Mouse (Mus musculus): ENCODE measurements around the gene Bcl2. TPM values are rescaled to one million over a fixed set of nuclear protein-coding genes. Genes with fewer than 3 reads are reported as not detected.
A peak's percentile ranks its signal among the peaks of the same experiment; 100 is the strongest.

Gene Bcl2
- polyA plus RNA-seq, 1 experiment from 2014 or later, result 19.2 TPM

- no peak for ATAC-seq (ENCODE audit: insufficient number of reproducible peaks, insufficient read depth, low FRiP score, low read depth)
- peak overlapping the region; percentile 27; the same call in 1 of the 2 replicates for H3K27ac ChIP-seq (ENCODE audit: low read length)
- H3K4me2 ChIP-seq (replicated peaks; ENCODE audit: low read depth, low read length), result no peak overlapping the region
These were observed 111.5 kb downstream of the Bcl2 start for GRCm38 (mm10) chr1:106602536-106602935.

GRCm38 (mm10) chr1:106601247-106601646 lies 112.8 kb downstream of the Bcl2 start:
- Histone ChIP-seq H3K4me3 (ENCODE audit: low read depth, low read length) (no peak overlapping the region), H3K4me2 (replicated peaks; ENCODE audit: low read depth, low read length) (no peak overlapping the region), H3K27ac (ENCODE audit: low read length) (no peak overlapping the region), H3K9me3 (ENCODE audit: control insufficient read depth, low read depth, low read length) (no peaks in the 10 kb centered on the region), H3K36me3 (ENCODE audit: control insufficient read depth, insufficient read depth, low read length) (no peaks in the 10 kb centered on the region), H3K27me3 (ENCODE audit: control insufficient read depth, insufficient read depth, low read length) (no peaks in the 10 kb centered on the region), H3K9ac (replicated peaks; ENCODE audit: low read depth, low read length) (no peak overlapping the region), H3K4me1 (ENCODE audit: control insufficient read depth, insufficient read depth, low read length) (peaks cover 17% of the 10 kb centered on the region)
- ATAC-seq (ENCODE audit: insufficient number of reproducible peaks, insufficient read depth, low FRiP score, low read depth), result no peak
- 93% methylated on average over 4 of the region's 4 CpGs for WGBS

More at GRCm38 (mm10) chr1:106602536-106602935, 111.5 kb downstream of the Bcl2 start:
- Histone ChIP-seq H3K4me1 (ENCODE audit: control insufficient read depth, insufficient read depth, low read length) (peaks cover 17% of the 10 kb centered on the region), H3K27me3 (ENCODE audit: control insufficient read depth, insufficient read depth, low read length) (no peaks in the 10 kb centered on the region), H3K36me3 (ENCODE audit: control insufficient read depth, insufficient read depth, low read length) (no peaks in the 10 kb centered on the region), H3K9me3 (ENCODE audit: control insufficient read depth, low read depth, low read length) (no peaks in the 10 kb centered on the region), H3K4me3 (ENCODE audit: low read depth, low read length) (no peak overlapping the region), H3K9ac (replicated peaks; ENCODE audit: low read depth, low read length) (no peak overlapping the region)
- 39% methylated on average over 5 of the region's 5 CpGs for WGBS

DNA sequence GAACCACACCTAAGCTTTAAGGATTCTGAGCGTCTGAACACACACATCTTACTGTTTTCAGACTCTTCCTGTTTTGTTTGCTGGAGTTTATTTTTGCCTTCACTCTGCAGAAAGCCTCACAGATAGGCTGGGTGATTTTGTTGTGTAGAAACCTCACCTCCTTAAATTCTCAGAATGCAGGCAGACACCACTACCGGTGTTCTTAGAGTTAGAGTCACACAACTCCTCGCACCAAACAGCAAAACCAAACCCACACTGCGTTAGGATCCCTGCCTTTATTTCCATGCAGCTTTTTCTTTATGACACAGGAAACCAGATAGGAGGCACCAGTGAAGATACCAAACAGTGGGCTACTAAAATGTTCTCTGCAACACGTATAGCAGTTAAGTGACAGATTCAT lies 113.2 kb downstream of the Bcl2 start:
- H3K4me3 ChIP-seq (ENCODE audit: low read depth, low read length), result no peak overlapping the region
- H3K27ac ChIP-seq (ENCODE audit: low read length), result no peak overlapping the region
- 80% methylated on average over 5 of the region's 5 CpGs for WGBS
- no peak overlapping the region for H3K4me2 ChIP-seq (replicated peaks; ENCODE audit: low read depth, low read length)
- H3K9ac ChIP-seq (replicated peaks; ENCODE audit: low read depth, low read length), result no peak overlapping the region
- peaks cover 17% of the 10 kb centered on the region for H3K4me1 ChIP-seq (ENCODE audit: control insufficient read depth, insufficient read depth, low read length)
- no peaks in the 10 kb centered on the region for H3K27me3 ChIP-seq (ENCODE audit: control insufficient read depth, insufficient read depth, low read length)
- H3K9me3 ChIP-seq (ENCODE audit: control insufficient read depth, low read depth, low read length), result no peaks in the 10 kb centered on the region
- ATAC-seq (ENCODE audit: insufficient number of reproducible peaks, insufficient read depth, low FRiP score, low read depth), result no peak
- H3K36me3 ChIP-seq (ENCODE audit: control insufficient read depth, insufficient read depth, low read length), result no peaks in the 10 kb centered on the region

DNA sequence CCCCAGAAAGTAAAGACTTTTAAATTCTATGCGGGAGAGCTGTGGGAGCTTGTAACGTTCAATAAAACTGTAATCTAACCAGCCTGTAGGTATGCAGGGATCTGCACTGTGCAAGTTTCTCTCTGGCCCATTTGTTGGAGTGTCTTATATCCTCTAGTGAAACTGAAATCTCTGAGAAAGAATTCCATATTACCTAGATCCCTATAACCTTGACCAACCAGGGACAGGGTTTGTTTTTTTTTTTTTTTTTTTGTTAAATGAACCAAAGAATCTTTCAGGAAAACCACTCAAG lies 115.8 kb downstream of the Bcl2 start:
- Histone ChIP-seq H3K9ac (replicated peaks; ENCODE audit: low read depth, low read length) (no peak overlapping the region), H3K9me3 (ENCODE audit: control insufficient read depth, low read depth, low read length) (no peaks in the 10 kb centered on the region), H3K27ac (ENCODE audit: low read length) (no peak overlapping the region; the same call in 1 of the 2 replicates), H3K4me1 (ENCODE audit: control insufficient read depth, insufficient read depth, low read length) (peaks cover 11% of the 10 kb centered on the region), H3K27me3 (ENCODE audit: control insufficient read depth, insufficient read depth, low read length) (no peaks in the 10 kb centered on the region), H3K4me2 (replicated peaks; ENCODE audit: low read depth, low read length) (no peak overlapping the region), H3K36me3 (ENCODE audit: control insufficient read depth, insufficient read depth, low read length) (no peaks in the 10 kb centered on the region), H3K4me3 (ENCODE audit: low read depth, low read length) (no peak overlapping the region)
- ATAC-seq (ENCODE audit: insufficient number of reproducible peaks, insufficient read depth, low FRiP score, low read depth), result no peak
- 66% methylated on average over 2 of the region's 2 CpGs for WGBS

DNA sequence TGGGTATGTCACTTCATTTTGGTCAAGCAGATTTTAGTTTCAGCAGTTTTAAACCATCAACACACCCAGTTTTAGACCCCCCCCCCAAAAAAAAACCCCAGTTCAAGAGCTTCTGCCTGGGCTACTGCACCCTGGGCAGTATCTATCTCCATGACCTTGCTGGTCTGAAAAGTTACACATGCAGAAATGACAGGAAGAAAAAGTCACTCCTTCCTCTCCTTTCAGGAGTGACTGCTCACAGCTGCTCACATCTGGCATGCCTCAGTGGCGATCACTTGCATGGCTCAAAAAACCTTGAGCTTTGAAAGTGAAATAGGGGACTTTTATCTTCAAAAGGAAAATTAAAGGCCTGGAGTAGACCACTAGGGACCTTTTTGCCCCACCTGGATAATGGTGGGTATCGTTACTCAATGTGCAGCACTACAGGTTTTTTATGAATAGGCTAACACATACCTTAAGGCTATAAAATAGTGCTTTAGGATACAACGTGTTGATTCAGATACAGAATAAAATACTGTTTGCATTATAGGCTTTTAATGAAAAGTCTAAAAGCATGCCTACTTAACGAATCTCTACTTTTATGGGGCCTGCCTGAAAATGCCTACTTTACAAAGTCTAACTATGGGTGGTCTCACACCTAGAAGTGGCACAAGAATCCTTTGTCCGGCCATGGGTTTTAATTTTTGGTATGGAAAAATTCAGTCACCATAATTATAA lies 116.3 kb downstream of the Bcl2 start:
- no peak overlapping the region for H3K4me2 ChIP-seq (replicated peaks; ENCODE audit: low read depth, low read length)
- ATAC-seq (ENCODE audit: insufficient number of reproducible peaks, insufficient read depth, low FRiP score, low read depth), result no peak
- H3K4me3 ChIP-seq (ENCODE audit: low read depth, low read length), result no peak overlapping the region
- H3K36me3 ChIP-seq (ENCODE audit: control insufficient read depth, insufficient read depth, low read length), result no peaks in the 10 kb centered on the region
- H3K27ac ChIP-seq (ENCODE audit: low read length), result no peak overlapping the region; the same call in 1 of the 2 replicates
- H3K4me1 ChIP-seq (ENCODE audit: control insufficient read depth, insufficient read depth, low read length), result peaks cover 6% of the 10 kb centered on the region
- no peak overlapping the region for H3K9ac ChIP-seq (replicated peaks; ENCODE audit: low read depth, low read length)
- H3K27me3 ChIP-seq (ENCODE audit: control insufficient read depth, insufficient read depth, low read length), result no peaks in the 10 kb centered on the region
- H3K9me3 ChIP-seq (ENCODE audit: control insufficient read depth, low read depth, low read length), result no peaks in the 10 kb centered on the region
- 63% methylated on average over 5 of the region's 5 CpGs for WGBS

DNA sequence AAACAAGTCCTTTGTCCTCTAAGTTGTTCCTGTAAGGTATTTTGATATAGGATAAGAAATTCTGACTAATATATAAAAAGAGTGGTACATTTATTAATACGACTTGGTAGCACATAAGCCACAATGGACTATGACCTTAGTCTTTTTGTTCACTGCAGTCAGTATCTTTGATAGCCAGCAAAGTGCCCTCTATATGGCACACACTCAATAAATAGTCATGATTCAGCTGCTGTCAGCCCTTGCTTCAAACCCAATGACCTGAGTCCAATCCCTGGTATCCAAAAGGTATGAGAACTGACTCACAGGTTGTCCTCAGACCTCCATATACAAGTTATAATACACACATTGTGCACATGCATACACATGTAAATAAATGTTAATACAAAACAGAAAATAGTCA lies 117.7 kb downstream of the Bcl2 start:
- 84% methylated on average over 1 of the region's 1 CpGs for WGBS
- no peak overlapping the region for H3K27ac ChIP-seq (ENCODE audit: low read length)
- ATAC-seq (ENCODE audit: insufficient number of reproducible peaks, insufficient read depth, low FRiP score, low read depth), result no peak

GRCm38 (mm10) chr1:106595286-106595885 lies 118.7 kb downstream of the Bcl2 start:
- H3K36me3 ChIP-seq (ENCODE audit: control insufficient read depth, insufficient read depth, low read length), result no peaks in the 10 kb centered on the region
- H3K9me3 ChIP-seq (ENCODE audit: control insufficient read depth, low read depth, low read length), result no peaks in the 10 kb centered on the region
- H3K9ac ChIP-seq (replicated peaks; ENCODE audit: low read depth, low read length), result no peak overlapping the region
- no peak overlapping the region for H3K4me2 ChIP-seq (replicated peaks; ENCODE audit: low read depth, low read length)
- WGBS, result 91% methylated on average over 6 of the region's 6 CpGs
- no peaks in the 10 kb centered on the region; the same call in 1 of the 2 replicates for H3K4me1 ChIP-seq (ENCODE audit: control insufficient read depth, insufficient read depth, low read length)
- ATAC-seq (ENCODE audit: insufficient number of reproducible peaks, insufficient read depth, low FRiP score, low read depth), result no peak
- no peaks in the 10 kb centered on the region for H3K27me3 ChIP-seq (ENCODE audit: control insufficient read depth, insufficient read depth, low read length)
- H3K27ac ChIP-seq (ENCODE audit: low read length), result no peak overlapping the region
- no peak overlapping the region for H3K4me3 ChIP-seq (ENCODE audit: low read depth, low read length)

More for the DNA sequence above, 117.7 kb downstream of the Bcl2 start:
- H3K36me3 ChIP-seq (ENCODE audit: control insufficient read depth, insufficient read depth, low read length), result no peaks in the 10 kb centered on the region
- H3K4me1 ChIP-seq (ENCODE audit: control insufficient read depth, insufficient read depth, low read length), result no peaks in the 10 kb centered on the region; the same call in 1 of the 2 replicates
- no peaks in the 10 kb centered on the region for H3K9me3 ChIP-seq (ENCODE audit: control insufficient read depth, low read depth, low read length)
- no peak overlapping the region for H3K4me3 ChIP-seq (ENCODE audit: low read depth, low read length)
- H3K4me2 ChIP-seq (replicated peaks; ENCODE audit: low read depth, low read length), result no peak overlapping the region
- no peak overlapping the region for H3K9ac ChIP-seq (replicated peaks; ENCODE audit: low read depth, low read length)
- H3K27me3 ChIP-seq (ENCODE audit: control insufficient read depth, insufficient read depth, low read length), result no peaks in the 10 kb centered on the region

DNA sequence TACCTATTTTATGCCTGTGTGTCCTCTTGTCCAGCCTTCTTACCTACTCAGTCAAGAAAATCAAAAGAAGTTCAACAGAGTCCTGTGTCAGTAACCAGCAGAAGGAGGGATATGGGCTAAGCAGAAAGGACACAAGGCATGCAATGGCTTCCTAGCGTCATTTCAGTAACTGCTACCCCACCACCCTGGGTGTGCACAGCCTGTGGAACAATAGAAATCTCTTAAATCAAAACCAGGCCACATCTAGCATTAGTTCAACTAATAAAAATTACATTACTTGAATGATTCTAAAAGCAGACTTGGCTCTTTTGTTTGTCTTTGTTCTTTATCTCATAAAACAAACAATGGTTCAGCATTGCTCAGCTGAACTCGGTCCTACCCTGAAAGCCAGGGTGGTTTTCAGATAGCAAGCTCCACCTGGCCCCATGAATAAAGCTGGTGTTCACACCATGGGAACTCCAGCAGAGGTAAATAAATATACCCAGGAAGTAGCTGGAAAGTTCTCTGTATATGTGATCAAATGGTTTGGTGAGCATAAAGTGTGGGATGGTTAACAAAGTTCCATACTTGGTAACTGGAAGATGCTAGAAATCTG lies 122.8 kb downstream of the Bcl2 start:
- Histone ChIP-seq H3K4me3 (ENCODE audit: low read depth, low read length) (no peak overlapping the region), H3K4me2 (replicated peaks; ENCODE audit: low read depth, low read length) (no peak overlapping the region), H3K27ac (ENCODE audit: low read length) (peak overlapping the region; percentile 33; the same call in 1 of the 2 replicates), H3K36me3 (ENCODE audit: control insufficient read depth, insufficient read depth, low read length) (no peaks in the 10 kb centered on the region), H3K27me3 (ENCODE audit: control insufficient read depth, insufficient read depth, low read length) (no peaks in the 10 kb centered on the region), H3K9me3 (ENCODE audit: control insufficient read depth, low read depth, low read length) (no peaks in the 10 kb centered on the region), H3K4me1 (ENCODE audit: control insufficient read depth, insufficient read depth, low read length) (peaks cover 9% of the 10 kb centered on the region; the same call in 1 of the 2 replicates), H3K9ac (replicated peaks; ENCODE audit: low read depth, low read length) (no peak overlapping the region)
- ATAC-seq (ENCODE audit: insufficient number of reproducible peaks, insufficient read depth, low FRiP score, low read depth), result peak; percentile 88
- WGBS, result 59% methylated on average over 2 of the region's 2 CpGs

All from stomach, embryonic 14.5 days (tissue).